Mouse (Mus musculus) fat pad, adult 2 months (tissue): ENCODE measurements around the gene Sfxn5.

Source experiments
- DNase-seq: peaks from one replicate; pipeline ENCODE4 v3.0.0-alpha.2; 2011; ENCODE audit warnings: low read depth, low spot score; ENCODE audit errors: extremely low read depth

The Sfxn5 gene

DNA sequence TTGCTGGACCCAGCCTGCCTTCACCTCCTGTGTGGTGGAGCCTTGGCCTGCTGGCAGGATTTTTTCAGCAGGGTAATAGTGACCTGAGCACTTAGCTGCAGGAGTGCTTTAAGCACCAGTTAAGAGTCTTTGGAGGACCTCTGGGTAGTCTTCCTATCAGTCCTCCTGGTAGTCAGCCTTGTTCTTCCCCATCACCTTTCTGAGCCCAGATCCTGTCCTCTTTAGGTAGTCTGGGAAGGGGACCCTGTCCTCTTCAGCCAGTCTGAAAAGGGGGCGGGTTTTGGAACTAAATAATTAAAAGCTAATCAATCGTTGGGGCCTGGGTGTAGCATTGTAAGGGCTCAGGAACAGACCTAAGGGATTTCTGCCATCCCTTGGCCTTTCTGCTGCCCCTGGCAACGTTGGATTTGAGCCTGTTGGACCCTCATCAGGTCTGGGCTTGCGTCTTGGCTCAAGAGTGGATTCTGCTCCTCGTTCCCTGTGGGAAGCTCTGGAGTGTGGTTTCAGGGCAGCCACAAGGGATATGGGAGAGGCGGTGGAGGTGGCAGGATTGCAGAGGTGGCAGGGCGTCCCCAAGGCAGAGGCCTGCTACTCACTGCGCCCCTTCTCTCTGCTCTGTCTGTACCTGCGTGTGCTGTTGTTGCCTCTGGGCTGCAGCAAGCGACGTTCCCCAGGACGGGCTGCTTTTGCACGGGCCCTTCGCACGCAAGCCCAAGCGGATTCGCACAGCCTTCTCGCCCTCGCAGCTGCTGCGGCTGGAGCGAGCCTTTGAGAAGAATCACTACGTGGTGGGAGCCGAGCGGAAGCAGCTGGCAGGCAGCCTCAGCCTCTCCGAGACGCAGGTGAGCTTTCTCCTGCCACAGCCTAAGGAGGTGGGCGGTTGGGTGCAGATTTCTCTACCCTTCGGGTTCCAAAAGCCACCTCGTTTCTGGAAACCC, 139.6 kb downstream of the Sfxn5 start:
- DNase-seq = no peak

DNA sequence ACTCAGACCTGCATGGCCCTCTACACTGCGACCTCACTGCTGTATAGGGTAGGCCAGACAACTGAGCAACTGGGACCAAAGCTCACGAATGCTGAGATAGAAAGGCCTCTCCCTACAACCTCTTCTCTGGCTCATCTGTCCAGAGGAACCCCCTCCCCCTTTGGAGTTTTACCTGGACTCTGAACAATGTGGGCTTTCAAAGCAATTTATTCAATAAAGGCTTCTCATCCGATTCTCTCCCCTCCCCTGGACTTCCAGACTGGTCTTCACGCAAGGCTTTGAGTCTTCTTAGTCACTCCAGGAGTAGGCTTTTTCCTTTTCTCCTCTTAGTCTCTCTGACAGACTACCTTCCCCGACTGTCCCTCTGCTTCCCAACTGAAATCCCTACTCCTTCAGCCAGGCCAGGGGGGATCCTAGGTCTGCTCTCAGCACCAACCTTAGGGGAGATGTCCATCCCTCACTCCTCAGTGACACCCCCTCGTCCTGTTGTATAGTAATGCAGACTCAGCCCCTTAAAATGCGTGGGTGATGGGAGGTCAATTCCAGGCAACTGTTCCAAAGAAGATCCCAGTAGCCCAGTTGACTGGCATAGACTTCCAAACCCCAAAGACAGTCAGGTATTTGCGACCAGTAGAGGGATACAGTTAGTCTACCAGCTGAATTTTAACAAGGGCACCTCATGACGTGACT, 141.3 kb downstream of the Sfxn5 start:
- no peak for DNase-seq

DNA sequence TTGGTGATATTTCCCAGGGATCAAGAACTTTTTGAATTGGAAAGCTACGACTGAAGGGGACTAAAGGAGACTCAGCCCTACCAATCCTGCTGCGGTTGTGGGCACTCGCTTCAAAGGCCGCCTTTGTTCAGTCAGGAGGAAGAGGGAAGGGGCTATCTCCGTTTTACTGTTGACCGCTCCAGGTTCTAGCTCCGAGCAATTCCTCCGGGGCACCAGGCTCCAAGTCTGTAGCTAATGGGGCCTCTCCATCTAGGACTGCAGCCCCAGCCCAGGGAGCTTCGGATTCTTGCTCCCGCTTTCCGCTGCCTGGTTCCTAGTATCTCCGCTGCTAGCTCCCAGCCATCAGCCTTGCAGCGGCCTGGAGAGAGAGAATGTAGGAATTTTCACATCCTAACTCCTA, 142.6 kb downstream of the Sfxn5 start:
- no peak for DNase-seq

DNA sequence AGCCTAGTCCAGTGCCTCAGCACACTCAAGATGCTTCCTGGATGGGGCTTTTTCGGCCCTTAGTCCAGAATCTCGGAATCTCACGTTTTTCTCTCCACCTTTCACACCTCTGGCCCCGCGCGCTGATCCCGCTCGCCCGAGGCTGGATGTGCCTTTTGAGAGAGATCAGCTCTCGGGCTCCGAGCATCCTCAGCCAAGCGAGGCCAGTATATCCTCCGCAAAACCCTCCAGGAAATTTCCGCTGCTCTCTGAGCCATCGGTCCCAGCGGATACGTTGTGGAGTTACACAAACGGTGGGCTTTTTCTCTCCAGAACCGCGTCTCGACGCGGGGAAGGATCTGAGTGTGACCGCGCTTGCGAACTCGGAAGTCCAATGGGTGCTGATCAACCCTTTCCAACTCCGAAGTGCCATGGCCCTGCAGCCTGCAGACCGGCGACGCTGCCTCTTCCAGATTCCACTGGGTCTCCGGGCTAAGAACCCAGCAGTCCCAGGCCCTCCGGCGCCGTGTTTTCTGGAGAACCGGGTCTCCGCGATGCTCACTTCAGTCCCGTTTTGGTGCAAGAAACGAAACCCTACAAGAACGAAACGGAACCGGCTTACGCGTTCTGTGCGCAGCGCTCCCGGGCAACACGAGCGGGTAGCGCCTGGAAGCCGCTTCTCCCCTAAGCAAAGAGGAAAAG, 143.2 kb downstream of the Sfxn5 start:
- DNase-seq = no peak

DNA sequence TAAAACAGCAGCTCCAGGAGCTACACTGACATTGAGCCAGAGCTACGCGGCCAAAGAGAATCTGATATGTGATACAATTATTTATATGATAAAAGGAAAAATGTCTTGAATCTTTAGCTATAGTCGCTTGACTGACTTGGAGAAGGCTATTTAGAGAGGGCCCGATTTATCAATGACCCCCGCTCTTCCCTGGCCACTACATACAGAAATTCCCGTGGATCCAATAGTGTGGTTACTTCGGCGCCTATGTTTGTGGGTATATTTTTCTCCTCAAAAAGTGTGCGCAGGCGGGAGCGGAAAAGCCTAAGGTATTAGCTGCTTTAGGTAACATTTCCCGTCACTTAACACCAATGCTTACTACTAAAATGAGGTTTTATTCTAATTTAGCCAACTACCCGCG, 143.9 kb downstream of the Sfxn5 start:
- no peak for DNase-seq

DNA sequence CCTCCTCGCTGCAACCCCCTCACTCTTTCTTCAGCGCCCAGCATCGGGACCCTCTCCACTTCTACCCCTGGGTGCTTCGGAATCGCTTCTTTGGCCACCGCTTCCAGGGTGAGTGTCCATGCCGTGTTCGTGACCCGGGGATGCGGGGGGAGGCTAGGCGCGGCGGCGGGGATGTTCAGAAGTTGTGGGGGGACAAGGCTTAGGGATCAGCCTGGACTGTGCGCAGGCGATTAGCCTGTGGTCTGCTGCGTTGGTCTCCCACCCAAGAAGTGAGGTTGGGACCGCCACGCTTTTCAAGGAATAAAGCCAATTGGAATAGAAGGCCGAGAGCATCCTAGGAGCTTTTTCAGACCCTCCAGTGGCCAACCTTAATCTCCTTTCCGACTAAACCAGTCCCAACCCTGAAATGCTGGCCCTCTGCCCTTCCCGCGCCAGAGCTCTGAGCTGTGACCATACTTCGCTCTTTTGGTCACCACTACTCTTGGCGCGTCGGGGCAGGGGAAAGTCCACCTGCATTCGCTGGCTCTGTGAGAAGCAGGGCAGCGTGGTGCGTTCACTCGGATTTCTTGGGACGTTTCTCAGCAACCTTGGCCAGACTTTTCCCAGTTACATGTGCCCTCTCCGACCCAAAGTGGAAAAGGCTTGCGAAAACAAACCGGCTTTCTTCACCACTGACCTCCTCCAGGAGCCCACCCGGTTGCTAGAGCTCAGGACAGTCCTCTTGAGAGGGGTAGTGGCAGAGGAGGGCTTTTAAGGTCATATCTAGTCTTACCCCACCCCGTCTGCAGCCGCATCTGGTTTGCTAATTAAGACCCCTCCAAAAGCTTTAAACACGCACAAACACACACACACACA, 144.7 kb downstream of the Sfxn5 start:
- no peak for DNase-seq

DNA sequence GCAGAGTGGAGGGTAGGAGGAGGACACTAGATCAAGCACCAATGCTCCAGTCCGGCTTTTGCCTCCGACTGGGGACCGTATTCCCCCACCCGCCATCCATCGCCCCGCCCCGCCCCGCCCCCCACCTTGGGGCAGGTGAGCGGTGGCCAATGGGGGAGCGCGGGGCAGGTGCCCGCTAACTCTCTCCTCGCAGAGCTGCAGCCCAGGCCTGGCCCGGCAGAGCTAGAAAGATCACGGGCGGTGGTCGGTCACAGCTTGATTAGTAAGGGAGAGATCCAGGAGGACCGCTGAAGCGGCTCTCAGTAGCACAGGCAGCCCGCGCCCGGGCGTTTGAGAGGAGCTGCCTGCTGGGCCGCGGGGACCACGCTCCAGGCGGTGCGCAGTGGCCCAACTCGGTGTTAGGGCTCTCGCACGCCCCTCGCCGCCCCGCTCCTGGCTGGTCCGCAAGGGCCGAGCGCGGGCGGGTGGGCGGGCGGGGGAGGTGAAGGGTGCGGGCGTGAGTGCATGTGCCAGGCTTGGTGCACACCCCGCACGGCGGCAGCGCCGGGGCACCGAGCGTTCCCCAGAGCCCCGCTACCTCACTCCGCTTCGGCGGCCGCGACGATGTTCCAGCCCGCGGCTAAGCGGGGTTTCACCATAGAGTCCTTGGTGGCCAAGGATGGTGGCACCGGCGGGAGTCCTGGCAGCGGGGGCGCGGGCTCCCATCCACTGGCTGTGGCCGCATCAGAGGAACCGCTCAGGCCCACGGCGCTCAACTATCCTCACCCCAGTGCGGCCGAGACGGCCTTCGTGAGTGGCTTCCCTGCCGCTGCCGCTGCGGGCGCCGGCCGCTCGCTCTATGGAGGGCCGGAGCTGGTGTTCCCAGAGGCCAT, 145.6 kb downstream of the Sfxn5 start, which contains the start of gene Emx1:
Gene Emx1 (plus strand): TSS at position 99 of the 872 bp plus-strand sequence.
- DNase-seq = no peak

DNA sequence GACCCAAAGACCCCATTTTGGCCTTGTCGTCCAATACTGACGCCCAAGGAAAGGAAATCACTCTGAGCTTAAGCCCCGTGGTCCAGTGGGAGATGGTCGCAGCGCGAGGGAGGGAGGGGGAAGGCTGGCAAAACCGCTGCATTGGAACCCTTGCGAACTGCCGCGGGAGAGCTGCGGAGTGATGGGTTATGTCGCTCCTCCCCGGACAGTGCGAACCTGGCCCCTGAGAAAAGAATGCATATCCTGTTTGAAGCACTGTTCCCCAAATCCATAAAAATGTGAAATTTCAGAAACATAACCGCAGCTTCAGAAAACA, 146.5 kb downstream of the Sfxn5 start:
- DNase-seq = no peak

DNA sequence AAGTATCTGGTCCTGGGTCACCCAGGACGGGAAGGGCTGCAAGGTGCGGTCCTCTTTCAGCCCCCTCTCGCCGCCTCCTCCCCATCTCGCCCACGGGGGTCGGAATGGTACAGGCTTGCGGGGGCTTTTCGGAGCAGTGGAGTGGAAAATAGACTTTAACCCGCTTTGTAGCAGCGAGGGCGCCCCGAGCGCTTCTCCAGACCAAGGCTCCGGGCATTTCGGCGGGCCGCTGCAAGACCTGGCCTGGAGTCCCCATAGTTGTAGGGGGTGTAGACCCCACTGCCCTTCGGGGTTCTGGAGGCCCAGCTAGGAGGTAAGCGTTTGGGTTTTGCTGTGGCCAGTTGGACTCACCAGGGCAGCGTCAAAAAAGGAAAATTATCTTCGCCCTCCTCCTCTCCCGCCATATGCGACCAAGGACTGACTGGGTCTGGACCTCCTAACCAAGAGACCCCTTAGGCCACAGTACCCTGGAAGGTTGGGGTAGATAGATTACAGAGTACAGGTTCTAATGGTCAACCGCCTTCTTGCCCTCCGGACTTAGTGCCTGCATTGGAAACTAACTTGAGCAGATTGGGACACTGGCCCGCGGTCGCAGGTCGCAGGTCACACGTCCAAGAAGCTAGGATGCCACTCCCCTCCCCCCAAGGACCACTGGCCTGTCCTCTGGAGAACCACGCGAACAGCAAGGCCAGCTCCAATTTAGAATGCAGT, 147.0 kb downstream of the Sfxn5 start:
- no peak for DNase-seq

DNA sequence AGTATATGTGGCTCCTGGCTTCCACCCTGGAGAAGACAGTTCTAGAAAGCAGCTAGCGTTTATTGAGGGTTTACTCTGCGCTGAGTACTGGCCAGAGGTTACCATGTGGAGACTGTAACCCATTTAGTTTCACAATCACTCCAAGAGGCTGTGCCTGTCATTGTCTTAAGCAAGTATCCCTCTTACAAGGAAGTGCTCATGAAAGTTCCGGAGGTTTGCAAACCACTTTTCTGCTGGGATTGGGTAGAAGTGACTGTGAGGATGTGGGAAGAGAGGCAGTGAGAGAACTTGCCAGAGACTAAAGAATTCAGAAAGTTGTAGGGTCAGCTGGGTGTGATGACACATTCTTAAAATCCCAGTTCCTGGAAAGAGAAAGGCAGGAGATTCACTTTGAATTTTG, 149.3 kb downstream of the Sfxn5 start:
- no peak for DNase-seq

DNA sequence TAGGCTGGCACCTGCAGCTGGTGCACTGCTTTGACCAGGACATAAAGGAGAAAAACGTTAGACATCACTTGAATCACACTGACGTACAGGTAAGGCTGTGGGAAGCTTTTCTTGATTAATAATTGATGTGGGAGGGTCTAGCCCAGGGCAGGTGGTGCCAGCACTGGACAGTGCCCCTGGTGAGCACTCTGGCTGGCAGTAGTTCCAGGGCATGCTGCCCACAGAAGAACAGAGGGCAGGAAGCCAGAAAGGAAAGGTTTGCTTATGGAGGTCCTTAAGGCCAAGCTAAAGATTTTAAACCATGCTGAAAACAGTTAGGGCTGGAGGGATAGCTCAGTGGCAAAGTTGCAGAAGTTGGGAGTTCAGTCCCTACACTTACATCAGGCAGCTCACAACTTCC, 153.2 kb downstream of the Sfxn5 start:
- DNase-seq = no peak

DNA sequence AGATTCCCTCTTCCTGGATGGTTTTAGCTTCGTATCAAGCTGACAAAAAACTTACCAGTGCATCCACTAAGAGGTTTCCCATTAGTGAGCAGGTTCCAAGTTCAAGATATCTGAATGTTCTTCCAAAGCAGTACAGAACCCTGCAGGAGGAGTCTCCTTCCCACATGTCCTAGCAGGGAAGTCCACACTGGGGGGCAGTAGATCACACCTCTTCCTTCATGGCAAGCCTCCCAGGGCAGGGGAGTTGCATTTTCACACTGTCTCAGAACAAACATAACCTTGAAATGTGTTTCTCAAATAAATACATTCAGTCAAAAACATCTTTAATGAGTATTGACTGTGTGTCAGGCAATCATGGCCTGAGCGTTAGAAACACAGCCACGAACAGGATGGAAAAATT, 153.7 kb downstream of the Sfxn5 start:
- DNase-seq = no peak

DNA sequence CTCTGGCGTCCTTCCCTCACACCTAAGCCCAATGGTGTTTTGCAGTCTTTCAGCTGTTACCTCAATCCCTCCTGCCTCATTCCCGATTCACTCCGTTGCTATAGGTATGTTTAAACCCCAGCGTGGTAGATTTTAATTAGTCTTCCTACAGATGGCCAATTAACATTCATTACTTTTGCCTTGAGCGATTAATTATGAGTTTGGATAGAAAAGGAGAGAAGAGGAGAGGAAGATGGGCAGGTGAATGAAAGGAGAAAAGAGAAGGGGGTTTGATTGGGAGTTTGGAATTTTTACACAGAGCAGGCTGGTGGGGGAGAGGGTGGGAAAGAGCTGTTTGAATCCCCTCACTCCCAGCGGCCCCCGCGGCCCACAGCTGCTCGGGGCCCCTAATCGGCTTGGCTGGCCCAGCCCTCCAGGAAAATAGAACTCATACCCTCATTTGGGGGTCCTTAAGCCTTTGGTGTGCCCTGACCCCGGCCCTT, 167.7 kb downstream of the Sfxn5 start:
- no peak for DNase-seq
